Mouse (Mus musculus) heart, postnatal 0 days (tissue): ENCODE measurements around the gene Cbr3. TPM values are rescaled to one million over a fixed set of nuclear protein-coding genes. Genes with fewer than 3 reads are reported as not detected.
A peak's percentile ranks its signal among the peaks of the same experiment; 100 is the strongest.

Experiments used
- ATAC-seq: fragments of 200-750 bp; cut with Nextera tagmentation; 2 replicates; pipeline ENCODE4 v1.8.0; 2017; ENCODE audit warnings: low read depth, moderate number of reproducible peaks, moderate library complexity; ENCODE audit not compliant: insufficient read depth
- DNase-seq: peaks from one replicate; pipeline ENCODE4 v3.0.0-alpha.2; 2016; ENCODE audit warnings: low spot score
- H3K27ac ChIP-seq: fragments of 300-500 bp; sonication (generic); 2 replicates; pipeline ENCODE4 v1.5.1; 2014; ENCODE audit warnings: low read depth, mild to moderate bottlenecking
- H3K27me3 ChIP-seq: fragments of 300-500 bp; sonication (generic); 2 replicates; pipeline ENCODE4 v1.6.1; 2014; ENCODE audit warnings: low read length, mixed read lengths; ENCODE audit not compliant: control insufficient read depth, insufficient read depth
- H3K36me3 ChIP-seq: fragments of 300-500 bp; sonication (generic); replicated peaks from 2 replicates; pipeline ENCODE4 v1.6.1; 2014; ENCODE audit warnings: low read length, mixed read lengths; ENCODE audit not compliant: control insufficient read depth, insufficient read depth
- H3K4me1 ChIP-seq: fragments of 300-500 bp; sonication (generic); 2 replicates; pipeline ENCODE4 v1.6.1; 2014; ENCODE audit warnings: antibody characterized with exemption; ENCODE audit not compliant: control insufficient read depth, insufficient read depth
- H3K4me2 ChIP-seq: fragments of 300-500 bp; sonication (generic); 2 replicates; pipeline ENCODE4 v1.6.1; 2014; ENCODE audit warnings: low read depth, mild to moderate bottlenecking, low read length, moderate library complexity
- H3K4me3 ChIP-seq: fragments of 300-500 bp; sonication (generic); 2 replicates; pipeline ENCODE4 v1.5.1; 2014; ENCODE audit warnings: low read depth, low read length
- H3K9ac ChIP-seq: fragments of 300-500 bp; sonication (generic); replicated peaks from 2 replicates; pipeline ENCODE4 v1.6.1; 2014; ENCODE audit warnings: low read depth, low read length, mixed read lengths
- H3K9me3 ChIP-seq: fragments of 300-500 bp; sonication (generic); replicated peaks from 2 replicates; pipeline ENCODE4 v1.6.1; 2016; ENCODE audit warnings: low read length; ENCODE audit not compliant: control insufficient read depth
- CTCF ChIP-seq: IDR thresholded peaks from 2 replicates; pipeline ENCODE4 v1.5.1; 2016; ENCODE audit warnings: antibody characterized with exemption, control low read depth, low read depth
- EP300 ChIP-seq: IDR thresholded peaks from 2 replicates; pipeline ENCODE4 v1.6.1; 2016; ENCODE audit warnings: antibody characterized with exemption, low read depth
- WGBS: fragments of 180-500 bp; shearing (Covaris S2); extraction: QIAGEN DNeasy Blood & Tissue Kit; methylation state at CpG from one replicate; pipeline ENCODE4 v1.1.7; 2014; 5-methylcytosine and 5-hydroxymethylcytosine counted together
- polyA plus RNA-seq: library from polyadenylated mRNA; unstranded; fragments of >200 nt; fragmentation: Nextera tagmentation; extraction: Ambion mirVana; gene quantifications from 2 replicates; pipeline ENCODE4 v1.2.1, GENCODE M21; 2015
- total RNA-seq: library from RNA; depleted of rRNA; stranded (reverse); fragments of >200 nt; gene quantifications from 2 replicates; pipeline ENCODE4 v1.2.3, GENCODE M21; 2014; ENCODE audit warnings: low replicate concordance

Gene Cbr3
- total and polyA plus RNA-seq, 2 experiments from 2014 or later: 1.3 TPM; not detected in 1

- Histone ChIP-seq H3K9ac (peak within 1 kb of the TSS; percentile 80), H3K36me3 (no peaks in the 10 kb centered on the region), H3K4me1 (0 out of 2 replicates have a peak, but pooled peaks cover 5% of the 10 kb centered on the region), H3K4me3 (peak within 1 kb of the TSS; percentile 82), H3K27ac (peak within 1 kb of the TSS; percentile 71), H3K4me2 (peak within 1 kb of the TSS; percentile 97), H3K9me3 (no peaks in the 10 kb centered on the region), H3K27me3 (no peaks in the 10 kb centered on the region)
- ATAC-seq (peak; percentile 96), DNase-seq (peak; percentile 98)
- under 1% methylated on average over 77 of the region's 77 CpGs for WGBS
- TF ChIP-seq CTCF (no peak), EP300 (no peak; the same call in 1 of the 2 replicates)
Measured at GRCm38 (mm10) chr16:93711411-93712188, 28.6 kb downstream of the Cbr3 start, which contains the start of gene Dop1b. Gene Dop1b (plus strand): TSS chr16:93711904.

- Histone ChIP-seq H3K4me1 (peaks cover 10% of the 10 kb centered on the region), H3K4me2 (peak overlapping the region; percentile 97), H3K36me3 (no peaks in the 10 kb centered on the region), H3K9me3 (no peaks in the 10 kb centered on the region), H3K27me3 (no peaks in the 10 kb centered on the region), H3K4me3 (peak overlapping the region; percentile 82), H3K9ac (peak overlapping the region; percentile 80), H3K27ac (peak overlapping the region; percentile 65)
- TF ChIP-seq EP300 (no peak; the same call in 1 of the 2 replicates), CTCF (no peak)
- ATAC-seq: peak; percentile 5
- peak; percentile 13 for DNase-seq
- WGBS: 13% methylated on average over 31 of the region's 31 CpGs
Measured at GRCm38 (mm10) chr16:93712189-93712885, 29.3 kb downstream of the Cbr3 start.

GRCm38 (mm10) chr16:93712966-93713365, 30.0 kb downstream of the Cbr3 start:
- Histone ChIP-seq H3K36me3 (no peaks in the 10 kb centered on the region), H3K27me3 (no peaks in the 10 kb centered on the region), H3K9me3 (no peaks in the 10 kb centered on the region), H3K4me2 (peak overlapping the region; percentile 97), H3K27ac (no peak overlapping the region), H3K4me3 (peak overlapping the region; percentile 82; the same call in 1 of the 2 replicates), H3K9ac (peak overlapping the region; percentile 80; the same call in 1 of the 2 replicates), H3K4me1 (peaks cover 14% of the 10 kb centered on the region)
- WGBS: 73% methylated on average over 7 of the region's 7 CpGs
- no peak for DNase-seq
- no peak for TF ChIP-seq CTCF
- TF ChIP-seq EP300: no peak
- ATAC-seq: no peak

- TF ChIP-seq EP300 (no peak), CTCF (no peak)
- 34% methylated on average over 5 of the region's 5 CpGs for WGBS
- H3K9me3 ChIP-seq: no peaks in the 10 kb centered on the region
- H3K36me3 ChIP-seq: no peaks in the 10 kb centered on the region
- ATAC-seq (no peak), DNase-seq (no peak)
- no peak overlapping the region for H3K4me3 ChIP-seq
- no peak overlapping the region for H3K27ac ChIP-seq
- H3K27me3 ChIP-seq: no peaks in the 10 kb centered on the region
- no peak overlapping the region for H3K4me2 ChIP-seq
- H3K9ac ChIP-seq: no peak overlapping the region
- peaks cover 14% of the 10 kb centered on the region for H3K4me1 ChIP-seq
Measured at GRCm38 (mm10) chr16:93714426-93714825, 31.4 kb downstream of the Cbr3 start.

GRCm38 (mm10) chr16:93715826-93716225, 32.8 kb downstream of the Cbr3 start:
- H3K9me3 ChIP-seq: no peaks in the 10 kb centered on the region
- no peak overlapping the region for H3K9ac ChIP-seq
- H3K4me3 ChIP-seq: no peak overlapping the region
- H3K4me1 ChIP-seq: peaks cover 14% of the 10 kb centered on the region
- H3K36me3 ChIP-seq: no peaks in the 10 kb centered on the region
- WGBS: 73% methylated on average over 6 of the region's 6 CpGs
- no peak overlapping the region for H3K4me2 ChIP-seq
- DNase-seq: no peak
- no peak overlapping the region for H3K27ac ChIP-seq
- TF ChIP-seq CTCF: no peak
- TF ChIP-seq EP300: no peak
- no peak for ATAC-seq
- no peaks in the 10 kb centered on the region for H3K27me3 ChIP-seq
